Mouse (Mus musculus) small intestine, adult 2 months (tissue): ENCODE data around the gene Cldn3.

Experiments used
- CTCF ChIP-seq: fragments of 200-500 bp; IDR thresholded peaks from 2 replicates; pipeline ENCODE4 v1.5.1; 2012; ENCODE audit warnings: low read depth, mild to moderate bottlenecking, control low read depth, inconsistent platforms, low read length, moderate library complexity, mixed read lengths; ENCODE audit not compliant: insufficient replicate concordance, insufficient read length; ENCODE audit errors: extremely low read depth
- POLR2A ChIP-seq: fragments of 200-500 bp; IDR thresholded peaks from 2 replicates; pipeline ENCODE4 v1.6.1; 2012; ENCODE audit warnings: low read depth, mild to moderate bottlenecking, control low read depth, inconsistent platforms, low read length, moderate library complexity

DNA sequence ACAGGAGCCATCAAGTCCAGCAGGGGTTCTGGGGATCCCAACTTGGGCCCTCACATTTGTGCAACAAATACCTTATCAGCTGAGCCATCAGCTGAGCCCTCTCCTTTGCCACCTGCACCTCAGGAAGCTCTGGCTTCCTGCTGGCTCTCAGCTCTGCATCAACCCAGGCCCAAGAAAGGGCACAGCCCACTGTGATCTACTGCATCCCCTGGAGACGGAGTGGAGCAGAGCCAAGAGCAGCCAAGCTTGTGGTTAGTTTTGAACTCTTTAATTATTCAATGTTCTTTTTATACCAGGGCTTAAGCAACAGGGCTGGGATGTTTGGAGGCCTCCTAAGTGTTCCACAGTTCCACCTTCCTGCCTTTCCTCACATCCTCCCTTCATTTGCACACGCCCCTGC is 25.6 kb upstream of the Cldn3 start:
- TF ChIP-seq POLR2A (no peak), CTCF (no peak)
